Mouse (Mus musculus) neutrophil, adult 83 days (primary cell): ENCODE results near the gene Six4. TPM values are rescaled to one million over a fixed set of nuclear protein-coding genes. Genes with fewer than 3 reads are reported as not detected.

Experiments
- total RNA-seq, 2 experiments: library from RNA; stranded (reverse); gene quantifications; one replicate each; pipeline ENCODE4 v1.2.4; 2023

Gene Six4
- total RNA-seq = under 1 TPM; 0.07 TPM

GRCm38 (mm10) chr12:73113196-73113595 is at the start of gene Six4:
Gene Six4 (minus strand): TSS chr12:73113456.

GRCm38 (mm10) chr12:73123093-73124041 is 10.1 kb upstream of the Six4 start, which contains the start of gene Mnat1:
Gene Mnat1 (plus strand): TSS chr12:73123717.

GRCm38 (mm10) chr12:73053668-73054241 is 59.5 kb downstream of the Six4 start, which contains the start of gene Six1:
Gene Six1 (minus strand): TSS chr12:73053887.

Other genes with a start within 250 kb of the Six4 start
- not detected for gene Six6, start 173.6 kb downstream of the Six4 start, total RNA-seq
- gene 4930447C04Rik, start 172.7 kb downstream of the Six4 start, total RNA-seq = not detected
- gene Six1, start 59.6 kb downstream of the Six4 start, total RNA-seq = under 1 TPM in 1 of 2 experiments, not detected in 1; 0.11 TPM
- 1 to 10 TPM; 7.4 to 8.2 TPM for gene Mnat1, start 10.3 kb upstream of the Six4 start, total RNA-seq
- 1 to 10 TPM; 5.5 to 6.7 TPM for gene Trmt5, start 173.3 kb upstream of the Six4 start, total RNA-seq
- 10 to 100 TPM in 1 of 2 experiments, 1 to 10 TPM in 1; 9.9 to 11.1 TPM for gene Slc38a6, start 173.3 kb upstream of the Six4 start, total RNA-seq